16 mouse cellular contexts compared by ENCODE assay signal in genomic region chr15:27926941-27927340, GRCm38 (mm10).
A peak's percentile ranks its signal among the peaks of the same experiment; 100 is the strongest.
DNase-seq lines count a peak whose midpoint lies in the region; ATAC-seq and TF ChIP-seq lines count a peak whose summit lies in the region.
"Had no signal": no experiment of that assay in that cellular context is flagged by ENCODE, and none has a peak within 500 bp of the region (broad histone marks: within the 10 kb centered on the region; RNA-seq: fewer than 3 reads in every experiment).

No protein-coding gene starts in this region.

- H3K27ac ChIP-seq in intestine, embryonic 16.5 days (ENCODE audit: low read length) = no peak overlapping the region
- H3K27ac ChIP-seq in intestine, embryonic 15.5 days = no peak overlapping the region
- H3K27ac ChIP-seq in CH12.LX (ENCODE audit: insufficient read depth, low read depth) = peak overlapping the region; percentile 72
- H3K27ac ChIP-seq in forebrain, embryonic 13.5 days = no peak overlapping the region
- no peak overlapping the region for H3K27ac ChIP-seq in left cerebral cortex, adult 2 months
- H3K27ac ChIP-seq: hindbrain, embryonic 13.5 days had no signal

- 0 out of 2 replicates have a peak overlapping the region, but pooled peaks have one; percentile 14 for H3K4me2 ChIP-seq in intestine, embryonic 16.5 days (ENCODE audit: low read depth, low read length)
- no peak overlapping the region for H3K4me2 ChIP-seq in intestine, embryonic 15.5 days (replicated peaks)
- peak overlapping the region; percentile 37; the same call in 1 of the 2 replicates for H3K4me2 ChIP-seq in CH12.LX (ENCODE audit: insufficient read depth, low read depth, poor library complexity, severe bottlenecking)
- no peak overlapping the region for H3K4me2 ChIP-seq in forebrain, embryonic 13.5 days
- H3K4me2 ChIP-seq: hindbrain, embryonic 13.5 days; limb, embryonic 15.5 days; midbrain, embryonic 11.5 days had no signal

- H3K4me3 ChIP-seq in intestine, embryonic 16.5 days (ENCODE audit: low read length) = no peak overlapping the region
- no peak overlapping the region for H3K4me3 ChIP-seq in intestine, embryonic 15.5 days (replicated peaks)
- H3K4me3 ChIP-seq in CH12.LX (replicated peaks in 1 of 3; ENCODE audit: low read depth in 2 of 3, low read length in 2 of 3, poor library complexity in 1 of 3) = peak overlapping the region in 2 of 3 experiments; percentile 1 to 26
- no peak overlapping the region for H3K4me3 ChIP-seq in forebrain, embryonic 13.5 days
- H3K4me3 ChIP-seq in left cerebral cortex, adult 2 months = no peak overlapping the region
- H3K4me3 ChIP-seq: erythroblast, embryonic 14.5 days; hindbrain, embryonic 13.5 days; limb, embryonic 15.5 days; myocyte had no signal

- intact Hi-C loops in left cerebral cortex, adult 2 months (cut with DNase I) = no loop called here

- no peaks in the 10 kb centered on the region for H3K9me3 ChIP-seq in intestine, embryonic 16.5 days (ENCODE audit: control insufficient read depth, low read length)
- H3K9me3 ChIP-seq in intestine, embryonic 15.5 days = no peaks in the 10 kb centered on the region
- H3K9me3 ChIP-seq in CH12.LX (replicated peaks; ENCODE audit: low read length) = no peaks in the 10 kb centered on the region
- H3K9me3 ChIP-seq in forebrain, embryonic 13.5 days (replicated peaks) = no peaks in the 10 kb centered on the region
- H3K9me3 ChIP-seq: hindbrain, embryonic 13.5 days; limb, embryonic 15.5 days had no signal

- in situ Hi-C loops in CH12.LX (cut with MboI; ENCODE audit: low pct_ligation_motif_present, low pct_unique_long_range_greater_than_20kb, low sequenced_read_pairs) = no loop called here

- WGBS in intestine, embryonic 16.5 days = 45% methylated on average over 18 of the region's 18 CpGs
- 47% methylated on average over 18 of the region's 18 CpGs for WGBS in intestine, embryonic 15.5 days
- WGBS in forebrain, embryonic 13.5 days = 74% methylated on average over 18 of the region's 18 CpGs

- peaks cover 37% of the 10 kb centered on the region for H3K4me1 ChIP-seq in intestine, embryonic 16.5 days (ENCODE audit: control insufficient read depth, insufficient read depth, low read length)
- peaks cover 27% of the 10 kb centered on the region for H3K4me1 ChIP-seq in intestine, embryonic 15.5 days (replicated peaks)
- H3K4me1 ChIP-seq in CH12.LX (ENCODE audit: control insufficient read depth in 1 of 2, insufficient read depth in 2 of 2) = peaks cover 13 to 56% of the 10 kb centered on the region in 2 experiments
- peaks cover 58% of the 10 kb centered on the region for H3K4me1 ChIP-seq in forebrain, embryonic 13.5 days

- dilution Hi-C loops in CH12.LX (cut with MboI; ENCODE audit: extremely low pct_ligation_motif_present, extremely low pct_unique_long_range_greater_than_20kb, low sequenced_read_pairs) = no loop called here

- H3K9ac ChIP-seq in intestine, embryonic 16.5 days (ENCODE audit: low read depth, low read length) = no peak overlapping the region
- H3K9ac ChIP-seq in intestine, embryonic 15.5 days = no peak overlapping the region
- H3K9ac ChIP-seq in CH12.LX (ENCODE audit: insufficient read depth, low read depth) = no peak overlapping the region
- no peak overlapping the region for H3K9ac ChIP-seq in forebrain, embryonic 13.5 days
- H3K9ac ChIP-seq: hindbrain, embryonic 13.5 days; limb, embryonic 15.5 days had no signal

- 0 out of 2 replicates have a peak, but pooled peaks have one; percentile 12 for ATAC-seq in intestine, embryonic 16.5 days
- ATAC-seq in intestine, embryonic 15.5 days = no peak
- ATAC-seq in megakaryocyte-erythroid progenitor cell, adult 5-6 weeks (replicated peaks; ENCODE audit: low FRiP score, low TSS enrichment, poor library complexity, severe bottlenecking) = 0 out of 2 replicates have a peak, but pooled peaks have one; percentile 24
- no peak for ATAC-seq in forebrain, embryonic 13.5 days
- ATAC-seq: lung, postnatal 0 days had no signal

- TF ChIP-seq CTCF in CH12.LX (conservative IDR thresholded peaks at IDR 0.05 in 1 of 2, IDR thresholded peaks at IDR 0.05 in 1 of 2; ENCODE audit: low read depth in 2 of 2, low read length in 2 of 2) = no peak
- no peak for TF ChIP-seq CTCF in left cerebral cortex, adult 2 months (IDR thresholded peaks at IDR 0.05)

- DNase-seq in CH12.LX (ENCODE audit: extremely low read depth) = peak; percentile 91
- DNase-seq in thymus, postnatal 14 days = peak; percentile 49
- DNase-seq in kidney, postnatal 4 days = no peak
- DNase-seq in left cerebral cortex, adult 2 months (ENCODE audit: extremely low spot score in 1 of 2, low spot score in 2 of 2) = no peak
- DNase-seq: adrenal gland, postnatal 36 days; layer of hippocampus, postnatal 36 days had no signal

- H3K79me2 ChIP-seq in CH12.LX (replicated peaks; ENCODE audit: control insufficient read depth, extremely low read depth, insufficient read depth, poor library complexity, severe bottlenecking) = no peaks in the 10 kb centered on the region

- TF ChIP-seq EP300 in CH12.LX (IDR thresholded peaks at IDR 0.05; ENCODE audit: low read length) = no peak

- no peaks in the 10 kb centered on the region for H3K27me3 ChIP-seq in intestine, embryonic 16.5 days (replicated peaks; ENCODE audit: control insufficient read depth, insufficient read depth, low read length)
- no peaks in the 10 kb centered on the region for H3K27me3 ChIP-seq in intestine, embryonic 15.5 days (replicated peaks)
- no peaks in the 10 kb centered on the region for H3K27me3 ChIP-seq in CH12.LX (replicated peaks)
- no peaks in the 10 kb centered on the region for H3K27me3 ChIP-seq in forebrain, embryonic 13.5 days
- H3K27me3 ChIP-seq: hindbrain, embryonic 13.5 days; limb, embryonic 15.5 days had no signal

- no peak for TF ChIP-seq POLR2A in CH12.LX (IDR thresholded peaks at IDR 0.05; ENCODE audit: low read depth, low read length)

- no peak for TF ChIP-seq RAD21 in CH12.LX (IDR thresholded peaks at IDR 0.05; ENCODE audit: low read depth, low read length)

- no peaks in the 10 kb centered on the region for H3K36me3 ChIP-seq in intestine, embryonic 16.5 days (ENCODE audit: control insufficient read depth, insufficient read depth, low read length)
- H3K36me3 ChIP-seq in intestine, embryonic 15.5 days = no peaks in the 10 kb centered on the region
- H3K36me3 ChIP-seq in CH12.LX (replicated peaks in 1 of 2; ENCODE audit: control insufficient read depth in 1 of 2, insufficient read depth in 1 of 2, low read length in 1 of 2) = no peaks in the 10 kb centered on the region
- H3K36me3 ChIP-seq in forebrain, embryonic 13.5 days (ENCODE audit: poor library complexity, severe bottlenecking) = no peaks in the 10 kb centered on the region
- H3K36me3 ChIP-seq: hindbrain, embryonic 13.5 days; limb, embryonic 15.5 days had no signal

TF ChIP-seq in CH12.LX, 34 proteins besides CTCF, POLR2A, EP300 and RAD21:
- TF ChIP-seq ZKSCAN1 (IDR thresholded peaks at IDR 0.05; ENCODE audit: borderline replicate concordance, low read depth, low read length) (no peak), NRF1 (IDR thresholded peaks at IDR 0.05; ENCODE audit: low read depth, low read length) (peak; percentile 61), CHD2 (IDR thresholded peaks at IDR 0.05; ENCODE audit: low read length) (no peak; the same call in 1 of the 2 replicates), ETS1 (conservative IDR thresholded peaks at IDR 0.05; ENCODE audit: low read depth, low read length) (peak; percentile 69), MAX (IDR thresholded peaks at IDR 0.05; ENCODE audit: low read length) (peak; percentile 95), BHLHE40 (IDR thresholded peaks at IDR 0.05; ENCODE audit: low read depth, low read length) (peak; percentile 94), IRF4 (IDR thresholded peaks at IDR 0.05; ENCODE audit: low read depth, low read length) (peak; percentile 43; the same call in 1 of the 2 replicates)

Comparison
In these comparisons a context has a peak if more than half of its experiments do, and no peak if none do; other contexts are left out.
1. ATAC-seq: peak in intestine, embryonic 16.5 days (single experiment) and megakaryocyte-erythroid progenitor cell, adult 5-6 weeks (single experiment); none in intestine, embryonic 15.5 days (single experiment) and forebrain, embryonic 13.5 days (single experiment).
2. H3K4me2 ChIP-seq: peak in intestine, embryonic 16.5 days (single experiment) and CH12.LX (single experiment); none in intestine, embryonic 15.5 days (single experiment) and forebrain, embryonic 13.5 days (single experiment).
3. H3K4me3 ChIP-seq: peak in CH12.LX (2 of 3); none in intestine, embryonic 16.5 days (single experiment), intestine, embryonic 15.5 days (single experiment), forebrain, embryonic 13.5 days (single experiment) and left cerebral cortex, adult 2 months (single experiment).
4. DNase-seq: peak in CH12.LX (single experiment) and thymus, postnatal 14 days (single experiment); none in kidney, postnatal 4 days (0 of 2) and left cerebral cortex, adult 2 months (0 of 2).